Mouse (Mus musculus) spleen, adult 2 months (tissue): ENCODE measurements around the gene Gnao1. TPM values are rescaled to one million over a fixed set of nuclear protein-coding genes. Genes with fewer than 3 reads are reported as not detected.

Experiments
- DNase-seq, 2 experiments: peaks; one replicate each; pipeline versions ENCODE4 v3.0.0 to v3.0.0-alpha.2; 2012 to 2021; ENCODE audit warnings: low spot score in 2 of 2, low read depth in 1 of 2
- H3K27ac ChIP-seq: fragments of 200-500 bp; 2 replicates; pipeline ENCODE4 v1.5.1; 2012; ENCODE audit warnings: low read length, inconsistent platforms; ENCODE audit not compliant: insufficient read depth
- H3K27me3 ChIP-seq: fragments of 200-500 bp; 2 replicates; pipeline ENCODE4 v1.6.1; 2012; ENCODE audit warnings: mild to moderate bottlenecking, moderate library complexity, low read length, inconsistent platforms; ENCODE audit not compliant: control insufficient read depth, insufficient read depth
- H3K36me3 ChIP-seq: fragments of 200-500 bp; 2 replicates; pipeline ENCODE4 v1.6.1; 2012; ENCODE audit warnings: mild to moderate bottlenecking, low read length, inconsistent platforms; ENCODE audit not compliant: control insufficient read depth, insufficient read depth
- H3K4me1 ChIP-seq: fragments of 200-500 bp; 2 replicates; pipeline ENCODE4 v1.6.1; 2011; ENCODE audit warnings: inconsistent platforms; ENCODE audit not compliant: control insufficient read depth, insufficient read depth, insufficient read length
- H3K4me3 ChIP-seq: fragments of 200-500 bp; 2 replicates; pipeline ENCODE4 v1.5.1; 2011; ENCODE audit warnings: mild to moderate bottlenecking, inconsistent platforms; ENCODE audit not compliant: insufficient read depth, insufficient read length; ENCODE audit errors: extremely low read depth
- CTCF ChIP-seq: fragments of 200-500 bp; IDR thresholded peaks from 2 replicates; pipeline ENCODE4 v1.5.1; 2011; ENCODE audit warnings: mild to moderate bottlenecking, inconsistent platforms; ENCODE audit not compliant: insufficient read depth, insufficient read length, insufficient replicate concordance; ENCODE audit errors: extremely low read depth
- POLR2A ChIP-seq: fragments of 200-500 bp; IDR thresholded peaks from 2 replicates; pipeline ENCODE4 v1.6.1; 2011; ENCODE audit warnings: low read depth, low read length, inconsistent platforms
- WGBS: fragments of 180-500 bp; shearing (Covaris S2); methylation state at CpG from one replicate; pipeline ENCODE4 v1.1.7; 2018; 5-methylcytosine and 5-hydroxymethylcytosine counted together
- polyA plus RNA-seq: library from polyadenylated mRNA; depleted of rRNA; stranded (reverse); fragments of >200 nt; gene quantifications from 2 replicates; pipeline ENCODE4 v1.2.3, GENCODE M21; 2012

The Gnao1 gene
- polyA plus RNA-seq, 1 experiment = 2.5 TPM

GRCm38 (mm10) chr8:93974602-93975186 lies 164.9 kb downstream of the Gnao1 start:
- no peak overlapping the region for H3K27ac ChIP-seq
- no peaks in the 10 kb centered on the region for H3K4me1 ChIP-seq
- no peaks in the 10 kb centered on the region for H3K27me3 ChIP-seq
- WGBS = 93% methylated on average over 11 of the region's 11 CpGs
- no peak for DNase-seq
- peaks cover 52% of the 10 kb centered on the region for H3K36me3 ChIP-seq
- TF ChIP-seq CTCF (no peak), POLR2A (no peak)
- no peak overlapping the region for H3K4me3 ChIP-seq

DNA sequence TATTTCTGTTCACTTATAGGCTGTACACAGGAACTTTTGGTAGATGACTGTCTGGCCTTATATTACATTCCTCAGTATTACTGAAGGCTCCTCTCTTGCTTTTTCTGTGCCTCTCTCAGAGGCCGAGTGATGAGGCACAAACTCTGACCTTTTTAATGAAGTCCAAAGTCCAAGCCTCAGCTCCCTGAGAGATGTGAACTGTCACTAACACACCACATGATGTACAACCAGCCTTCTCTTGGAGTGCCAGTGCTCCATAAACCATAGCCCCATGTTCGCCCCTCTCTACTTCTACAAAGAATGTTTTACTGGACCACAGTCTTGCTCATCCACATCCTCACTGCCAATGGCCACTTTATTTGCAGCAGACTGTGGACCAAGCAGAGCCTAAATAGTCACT lies 165.6 kb downstream of the Gnao1 start:
- peaks cover 53% of the 10 kb centered on the region for H3K36me3 ChIP-seq
- WGBS = 93% methylated on average over 2 of the region's 2 CpGs
- H3K4me1 ChIP-seq = no peaks in the 10 kb centered on the region
- H3K27me3 ChIP-seq = no peaks in the 10 kb centered on the region
- no peak overlapping the region for H3K27ac ChIP-seq
- TF ChIP-seq CTCF (no peak), POLR2A (no peak)
- no peak for DNase-seq
- no peak overlapping the region for H3K4me3 ChIP-seq

DNA sequence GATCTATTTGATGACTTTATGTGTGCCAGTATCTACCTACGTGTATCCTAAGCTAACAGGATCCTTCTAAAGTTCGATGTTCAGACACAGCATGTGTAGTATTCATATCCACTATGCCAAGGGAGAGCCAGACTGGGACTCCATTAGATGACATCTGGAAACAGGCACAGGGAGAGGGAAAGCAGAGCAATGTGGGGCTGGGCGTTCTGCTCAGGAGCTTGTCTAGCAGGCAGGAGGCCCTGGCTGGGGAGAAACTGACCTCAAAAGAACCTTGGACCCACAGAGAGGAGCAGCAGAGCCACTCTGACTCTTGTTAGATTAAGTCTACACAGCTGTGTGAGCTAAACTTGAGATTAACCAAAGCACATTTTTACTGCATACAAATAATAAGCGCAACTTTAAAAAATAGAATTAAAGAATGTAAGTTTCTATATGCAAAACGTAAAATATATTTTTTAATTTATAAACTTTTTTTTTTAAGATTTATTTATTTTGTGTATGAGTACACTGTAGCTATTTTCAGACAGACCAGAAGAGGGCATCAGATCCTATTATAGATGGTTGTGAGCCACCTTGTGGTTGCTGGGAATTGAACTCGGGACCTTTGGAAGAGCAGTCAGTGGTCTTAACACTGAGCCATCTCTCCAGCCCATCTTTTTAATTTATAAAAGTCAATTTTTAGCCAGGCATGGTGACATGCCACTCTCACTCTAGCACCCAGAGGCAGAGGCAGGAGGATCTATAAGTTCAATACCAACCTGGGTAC lies 166.9 kb downstream of the Gnao1 start:
- Histone ChIP-seq H3K36me3 (peaks cover 60% of the 10 kb centered on the region), H3K4me1 (no peaks in the 10 kb centered on the region), H3K4me3 (no peak overlapping the region), H3K27me3 (no peaks in the 10 kb centered on the region), H3K27ac (no peak overlapping the region)
- 97% methylated on average over 6 of the region's 6 CpGs for WGBS
- TF ChIP-seq CTCF (no peak), POLR2A (no peak)
- no peak for DNase-seq

DNA sequence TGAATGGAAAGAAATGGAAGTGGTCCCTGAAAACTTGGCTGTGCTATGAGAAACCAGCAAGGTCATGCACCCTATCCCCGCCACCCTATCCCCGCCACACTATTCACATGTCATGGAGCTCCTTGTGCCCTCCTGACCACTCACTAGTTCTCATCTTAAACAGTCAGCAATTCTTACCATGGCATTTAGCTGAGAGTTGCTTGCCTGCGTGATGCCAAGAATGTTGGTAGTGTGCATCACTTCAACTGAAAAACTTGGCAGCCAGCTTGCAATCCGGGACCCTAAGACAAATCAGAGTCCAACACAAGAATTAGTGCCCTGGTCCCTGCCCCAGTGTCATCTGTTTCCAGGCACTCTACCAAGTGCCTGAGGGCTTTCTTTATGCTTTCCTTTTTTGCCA lies 170.4 kb downstream of the Gnao1 start:
- Histone ChIP-seq H3K36me3 (peaks cover 55% of the 10 kb centered on the region), H3K27me3 (no peaks in the 10 kb centered on the region), H3K4me1 (no peaks in the 10 kb centered on the region), H3K4me3 (no peak overlapping the region), H3K27ac (no peak overlapping the region)
- no peak for DNase-seq
- TF ChIP-seq POLR2A = no peak
- TF ChIP-seq CTCF = no peak
- 95% methylated on average over 4 of the region's 4 CpGs for WGBS

GRCm38 (mm10) chr8:93981679-93982215 lies 172.0 kb downstream of the Gnao1 start:
- no peak for DNase-seq
- Histone ChIP-seq H3K27ac (no peak overlapping the region), H3K36me3 (peaks cover 53% of the 10 kb centered on the region), H3K27me3 (no peaks in the 10 kb centered on the region), H3K4me3 (no peak overlapping the region), H3K4me1 (no peaks in the 10 kb centered on the region)
- 85% methylated on average over 5 of the region's 5 CpGs for WGBS
- no peak for TF ChIP-seq POLR2A

GRCm38 (mm10) chr8:93983827-93984226 lies 174.1 kb downstream of the Gnao1 start:
- H3K4me1 ChIP-seq = no peaks in the 10 kb centered on the region
- H3K27ac ChIP-seq = no peak overlapping the region
- 93% methylated on average over 3 of the region's 3 CpGs for WGBS
- TF ChIP-seq CTCF = no peak
- no peak for TF ChIP-seq POLR2A
- H3K36me3 ChIP-seq = peaks cover 49% of the 10 kb centered on the region
- H3K27me3 ChIP-seq = no peaks in the 10 kb centered on the region
- H3K4me3 ChIP-seq = no peak overlapping the region
- no peak for DNase-seq

DNA sequence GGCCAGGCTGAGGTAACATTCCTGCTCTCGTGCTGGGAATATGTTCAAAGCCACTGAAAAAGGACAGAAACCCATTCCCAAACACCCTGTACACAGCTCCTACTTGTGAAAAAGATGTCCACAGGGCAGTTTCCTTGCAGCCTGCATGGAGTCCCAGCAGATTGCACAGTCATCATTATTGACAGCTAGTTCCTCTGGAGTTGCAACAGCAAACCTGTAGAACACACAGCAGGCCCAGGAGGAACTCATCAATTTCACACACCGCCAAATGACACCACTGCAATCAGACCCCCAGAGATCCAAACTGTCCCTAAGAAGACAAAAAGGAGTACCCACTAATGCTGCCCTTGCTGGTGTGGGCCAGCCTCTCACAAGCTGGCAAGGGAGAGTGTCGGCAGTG lies 175.0 kb downstream of the Gnao1 start:
- 94% methylated on average over 3 of the region's 3 CpGs for WGBS
- DNase-seq = no peak
- Histone ChIP-seq H3K4me3 (no peak overlapping the region), H3K27ac (no peak overlapping the region), H3K27me3 (no peaks in the 10 kb centered on the region), H3K36me3 (peaks cover 46% of the 10 kb centered on the region), H3K4me1 (no peaks in the 10 kb centered on the region)
- TF ChIP-seq CTCF = no peak
- no peak for TF ChIP-seq POLR2A
